Mouse (Mus musculus): ENCODE measurements at regions not wholly inside any gene's neighbourhood (a gene's known extent, or its start where the extent isn't known, plus 50 kb on each side); places are given as distances from the start of the nearest gene placed in this dataset.

DNA sequence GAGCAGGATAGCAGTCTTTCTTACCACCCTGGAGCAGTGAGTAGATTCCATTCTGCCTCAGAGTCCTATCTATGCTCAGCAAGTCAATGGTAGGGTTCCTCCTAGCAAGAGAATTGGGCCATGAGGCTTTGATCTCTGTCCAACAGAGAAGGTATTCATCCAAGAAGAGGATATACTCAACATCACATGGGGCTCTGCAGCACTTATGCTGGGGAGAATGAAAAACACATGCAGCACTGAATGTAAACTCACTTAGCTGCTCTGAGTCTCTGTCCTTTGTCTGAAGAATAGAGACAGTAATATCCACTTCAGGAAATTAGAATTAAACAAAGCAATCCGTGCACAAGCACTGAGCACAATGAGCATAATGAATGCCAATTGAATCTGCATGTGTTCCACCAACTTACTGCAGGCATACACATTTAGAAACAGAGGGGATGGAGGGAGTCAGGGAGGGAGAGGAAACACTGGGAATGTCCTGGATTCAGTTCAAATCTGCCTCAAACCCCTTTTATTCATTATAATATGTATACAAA lies 714.6 kb downstream of the Gm9195 start:
- H3K4me1 ChIP-seq (replicated peaks; ENCODE audit: low read depth, low read length) = no peaks in the 10 kb centered on the region
- no peak overlapping the region for H3K4me3 ChIP-seq (replicated peaks; ENCODE audit: low read length)
- no peaks in the 10 kb centered on the region for H3K36me3 ChIP-seq (ENCODE audit: insufficient read depth, low read length)
- H3K27me3 ChIP-seq (ENCODE audit: insufficient read depth, low read length) = no peaks in the 10 kb centered on the region
- no peak for TF ChIP-seq POU5F1 (IDR thresholded peaks at IDR 0.05; ENCODE audit: borderline replicate concordance, low read length)
- TF ChIP-seq NANOG (IDR thresholded peaks at IDR 0.05; ENCODE audit: borderline replicate concordance, low read length) = no peak
- TF ChIP-seq CTCF (conservative IDR thresholded peaks at IDR 0.05; ENCODE audit: low read length) = no peak
- no peaks in the 10 kb centered on the region for H3K9me3 ChIP-seq (ENCODE audit: low read length)

DNA sequence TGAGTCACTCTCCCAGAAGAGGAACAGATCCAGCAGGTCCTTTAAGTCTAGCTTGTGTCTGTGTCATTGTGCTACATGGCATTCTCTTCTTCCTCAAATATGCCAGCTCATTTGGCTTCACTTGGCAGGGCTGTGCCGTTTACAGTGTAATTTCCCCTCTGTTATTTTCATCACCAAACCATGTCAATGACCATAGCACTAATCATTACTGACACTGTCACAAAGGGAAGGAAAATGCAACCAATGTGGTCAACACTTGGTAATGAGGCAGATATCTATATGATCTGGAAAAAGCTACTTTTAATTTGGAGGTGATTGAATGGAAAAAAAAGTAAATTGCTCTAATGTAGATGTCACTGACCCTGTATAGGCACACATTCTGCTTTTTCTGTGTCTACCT lies 724.8 kb downstream of the Gm9195 start:
- TF ChIP-seq NANOG (IDR thresholded peaks at IDR 0.05; ENCODE audit: borderline replicate concordance, low read length) (no peak), CTCF (conservative IDR thresholded peaks at IDR 0.05; ENCODE audit: low read length) (no peak), POU5F1 (IDR thresholded peaks at IDR 0.05; ENCODE audit: borderline replicate concordance, low read length) (no peak)
- Histone ChIP-seq H3K27me3 (ENCODE audit: insufficient read depth, low read length) (no peaks in the 10 kb centered on the region), H3K36me3 (ENCODE audit: insufficient read depth, low read length) (no peaks in the 10 kb centered on the region)

DNA sequence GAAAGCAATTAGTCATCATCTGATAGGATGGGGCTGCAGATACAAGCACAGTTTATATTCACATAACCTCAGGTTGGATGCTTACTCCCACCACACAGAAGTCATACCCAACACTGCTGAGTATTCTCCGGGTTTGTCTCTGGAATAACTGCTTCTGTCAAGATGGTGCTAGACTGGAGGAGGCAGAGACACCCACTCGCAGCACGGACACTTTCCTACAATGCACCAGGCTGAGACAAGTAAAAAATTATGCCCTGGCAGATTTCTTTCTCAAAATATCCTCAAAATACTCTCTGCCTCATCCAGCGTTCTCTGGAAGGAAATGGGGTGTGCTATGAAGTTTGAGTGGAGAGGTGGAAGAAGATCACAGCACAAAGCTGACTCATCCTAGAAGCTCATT lies 763.1 kb downstream of the Gm9195 start:
- Histone ChIP-seq H3K36me3 (ENCODE audit: insufficient read depth, low read length) (no peaks in the 10 kb centered on the region), H3K9me3 (ENCODE audit: low read length) (no peaks in the 10 kb centered on the region), H3K4me1 (replicated peaks; ENCODE audit: low read depth, low read length) (no peaks in the 10 kb centered on the region), H3K4me3 (replicated peaks; ENCODE audit: low read length) (no peak overlapping the region), H3K27me3 (ENCODE audit: insufficient read depth, low read length) (no peaks in the 10 kb centered on the region)
- no peak for TF ChIP-seq POU5F1 (IDR thresholded peaks at IDR 0.05; ENCODE audit: borderline replicate concordance, low read length)
- TF ChIP-seq NANOG (IDR thresholded peaks at IDR 0.05; ENCODE audit: borderline replicate concordance, low read length) = no peak
- TF ChIP-seq CTCF (conservative IDR thresholded peaks at IDR 0.05; ENCODE audit: low read length) = no peak

More for the DNA sequence above, 724.8 kb downstream of the Gm9195 start:
- Histone ChIP-seq H3K9me3 (ENCODE audit: low read length) (no peaks in the 10 kb centered on the region), H3K4me3 (replicated peaks; ENCODE audit: low read length) (no peak overlapping the region), H3K4me1 (replicated peaks; ENCODE audit: low read depth, low read length) (no peaks in the 10 kb centered on the region)

DNA sequence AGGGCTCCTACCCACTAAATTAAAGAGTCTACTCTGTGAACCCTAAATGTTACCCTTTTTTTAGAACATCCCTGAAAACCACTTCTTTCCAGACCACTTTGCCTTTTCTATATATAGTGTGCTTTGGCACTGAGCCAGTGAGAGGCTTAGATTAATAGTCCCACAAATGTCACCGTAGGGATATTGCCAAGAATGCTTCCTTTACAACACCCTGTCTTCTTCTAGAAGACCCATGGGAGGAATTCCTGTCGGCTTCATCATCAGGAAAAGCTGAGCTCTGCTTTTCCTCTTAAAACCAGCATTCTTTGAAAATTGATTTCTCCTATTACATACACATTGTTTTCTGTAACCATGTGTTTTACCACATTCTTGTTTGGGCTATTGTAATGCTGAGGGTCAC lies 768.1 kb downstream of the Gm9195 start:
- H3K36me3 ChIP-seq (ENCODE audit: insufficient read depth, low read length) = no peaks in the 10 kb centered on the region
- H3K4me3 ChIP-seq (replicated peaks; ENCODE audit: low read length) = no peak overlapping the region
- TF ChIP-seq NANOG (IDR thresholded peaks at IDR 0.05; ENCODE audit: borderline replicate concordance, low read length) (no peak), CTCF (conservative IDR thresholded peaks at IDR 0.05; ENCODE audit: low read length) (no peak), POU5F1 (IDR thresholded peaks at IDR 0.05; ENCODE audit: borderline replicate concordance, low read length) (no peak)
- H3K4me1 ChIP-seq (replicated peaks; ENCODE audit: low read depth, low read length) = no peaks in the 10 kb centered on the region
- no peaks in the 10 kb centered on the region for H3K27me3 ChIP-seq (ENCODE audit: insufficient read depth, low read length)
- no peaks in the 10 kb centered on the region for H3K9me3 ChIP-seq (ENCODE audit: low read length)

DNA sequence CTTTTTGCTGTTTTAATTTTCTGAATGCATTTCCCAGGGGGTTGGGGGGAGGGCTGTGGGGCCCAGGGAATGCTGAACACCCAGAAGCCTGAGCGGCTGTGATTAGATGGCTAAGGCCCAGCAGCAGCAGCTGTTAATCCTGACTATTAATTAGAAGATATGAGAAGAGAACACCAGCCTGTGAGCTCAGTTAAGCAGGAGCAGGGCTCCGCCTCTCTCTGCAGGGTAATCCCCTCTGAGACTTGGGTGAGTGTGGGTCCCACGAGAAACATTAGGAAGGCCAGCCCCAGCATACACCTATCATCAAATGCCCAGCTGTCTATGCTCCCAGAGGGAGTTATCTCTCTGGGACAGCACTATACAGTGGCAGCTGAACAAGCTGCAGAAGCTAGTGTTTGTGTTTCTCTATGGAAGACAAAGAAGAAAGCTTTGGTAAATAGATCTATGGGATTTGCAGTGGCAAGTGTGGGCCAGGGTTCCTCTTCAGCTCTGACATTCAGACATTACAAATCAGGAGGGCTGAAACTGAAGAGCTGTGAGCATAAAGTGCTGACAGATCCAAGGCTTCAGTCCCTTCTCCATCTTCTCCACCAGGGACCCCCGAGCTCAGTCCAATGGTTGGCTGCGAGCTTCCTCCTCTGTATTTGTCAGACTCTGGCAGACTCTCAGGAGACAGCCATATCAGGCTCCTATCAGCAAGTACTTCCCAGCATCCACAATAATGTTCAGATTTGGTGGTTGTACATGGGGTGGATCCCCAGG lies 781.9 kb downstream of the Gm9195 start:
- TF ChIP-seq CTCF (conservative IDR thresholded peaks at IDR 0.05; ENCODE audit: low read length) (no peak), NANOG (IDR thresholded peaks at IDR 0.05; ENCODE audit: borderline replicate concordance, low read length) (no peak), POU5F1 (IDR thresholded peaks at IDR 0.05; ENCODE audit: borderline replicate concordance, low read length) (no peak)

DNA sequence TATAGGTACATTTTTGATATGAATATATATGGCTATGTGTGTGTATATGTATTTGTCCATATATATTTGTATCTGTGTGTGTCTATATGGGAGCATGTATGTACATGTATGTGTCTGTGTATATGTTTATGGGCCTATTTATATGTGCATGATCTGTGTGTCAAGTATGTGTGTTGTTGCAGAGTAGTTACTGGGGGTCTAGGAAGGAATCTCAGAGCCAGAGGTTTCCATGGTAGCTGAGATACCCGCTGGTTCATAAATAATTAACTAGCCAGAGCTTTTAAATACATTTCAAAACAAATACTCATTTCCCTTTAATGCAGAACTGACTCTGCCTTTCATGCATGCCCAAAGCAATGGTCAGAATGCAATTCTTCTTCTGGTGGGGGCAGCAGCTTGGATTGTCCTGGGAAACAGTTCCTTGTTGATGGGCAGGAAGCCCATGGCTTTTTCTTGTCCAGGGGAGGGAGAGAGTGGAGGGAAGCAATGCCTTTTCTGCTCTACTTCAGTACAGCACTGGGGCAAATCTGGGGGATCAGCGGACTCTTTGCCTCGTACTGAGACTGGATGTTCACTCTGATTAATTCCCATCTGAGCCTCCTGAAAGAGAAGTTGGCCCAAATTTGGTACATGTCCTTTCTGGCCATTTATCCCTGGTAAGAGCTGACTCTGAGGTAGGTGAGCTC lies 798.7 kb downstream of the Gm9195 start:
- H3K4me3 ChIP-seq (replicated peaks; ENCODE audit: low read length) = no peak overlapping the region
- H3K27me3 ChIP-seq (ENCODE audit: insufficient read depth, low read length) = no peaks in the 10 kb centered on the region
- TF ChIP-seq NANOG (IDR thresholded peaks at IDR 0.05; ENCODE audit: borderline replicate concordance, low read length) (no peak), CTCF (conservative IDR thresholded peaks at IDR 0.05; ENCODE audit: low read length) (no peak), POU5F1 (IDR thresholded peaks at IDR 0.05; ENCODE audit: borderline replicate concordance, low read length) (no peak)
- H3K36me3 ChIP-seq (ENCODE audit: insufficient read depth, low read length) = no peaks in the 10 kb centered on the region
- no peaks in the 10 kb centered on the region for H3K4me1 ChIP-seq (replicated peaks; ENCODE audit: low read depth, low read length)
- H3K9me3 ChIP-seq (ENCODE audit: low read length) = no peaks in the 10 kb centered on the region

More for the DNA sequence above, 781.9 kb downstream of the Gm9195 start:
- H3K9me3 ChIP-seq (ENCODE audit: low read length) = no peaks in the 10 kb centered on the region
- H3K4me1 ChIP-seq (replicated peaks; ENCODE audit: low read depth, low read length) = no peaks in the 10 kb centered on the region
- H3K4me3 ChIP-seq (replicated peaks; ENCODE audit: low read length) = no peak overlapping the region
- H3K27me3 ChIP-seq (ENCODE audit: insufficient read depth, low read length) = no peaks in the 10 kb centered on the region
- H3K36me3 ChIP-seq (ENCODE audit: insufficient read depth, low read length) = no peaks in the 10 kb centered on the region

DNA sequence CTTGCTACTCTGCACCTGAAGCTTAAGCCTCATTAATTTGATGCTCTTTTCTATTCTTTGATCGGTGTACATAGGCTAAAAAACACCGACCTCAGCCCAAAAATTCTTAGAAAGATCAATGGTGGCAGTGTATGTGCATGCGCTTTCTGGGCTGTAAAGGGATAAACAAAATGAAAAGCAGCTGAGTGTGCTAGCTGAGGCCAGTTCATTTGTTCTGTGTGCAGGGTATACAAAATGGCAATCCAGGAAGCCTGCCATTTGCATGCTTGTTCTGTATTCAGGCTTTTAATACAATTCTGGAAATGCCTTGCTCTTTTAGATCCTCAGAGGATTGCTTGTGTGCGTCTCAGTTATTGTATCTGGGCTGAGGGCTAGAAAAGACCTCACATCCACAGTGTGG lies 817.1 kb downstream of the Gm9195 start:
- no peaks in the 10 kb centered on the region for H3K9me3 ChIP-seq (ENCODE audit: low read length)
- no peaks in the 10 kb centered on the region for H3K27me3 ChIP-seq (ENCODE audit: insufficient read depth, low read length)
- TF ChIP-seq CTCF (conservative IDR thresholded peaks at IDR 0.05; ENCODE audit: low read length) = no peak
- no peak for TF ChIP-seq NANOG (IDR thresholded peaks at IDR 0.05; ENCODE audit: borderline replicate concordance, low read length)
- TF ChIP-seq POU5F1 (IDR thresholded peaks at IDR 0.05; ENCODE audit: borderline replicate concordance, low read length) = no peak
- no peak overlapping the region for H3K4me3 ChIP-seq (replicated peaks; ENCODE audit: low read length)
- H3K4me1 ChIP-seq (replicated peaks; ENCODE audit: low read depth, low read length) = no peaks in the 10 kb centered on the region
- H3K36me3 ChIP-seq (ENCODE audit: insufficient read depth, low read length) = no peaks in the 10 kb centered on the region

DNA sequence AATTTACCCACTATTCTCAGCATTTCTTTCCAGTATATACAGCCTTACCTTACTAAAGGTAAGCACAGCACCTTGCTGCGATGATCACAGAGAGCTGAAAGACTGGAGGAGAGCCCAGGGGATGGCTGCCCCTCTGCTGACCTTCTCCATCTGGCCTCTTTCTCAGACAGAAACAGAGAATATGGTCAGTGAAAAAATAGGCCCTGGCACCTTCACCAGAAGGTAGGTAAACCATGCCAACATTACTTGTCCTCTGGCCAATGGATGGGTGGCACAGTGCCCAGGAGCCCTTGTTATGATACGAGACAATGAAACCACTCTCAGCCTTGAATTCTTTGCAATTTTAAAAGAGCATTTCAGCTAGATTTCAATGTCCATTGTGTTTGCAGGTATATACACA lies 817.8 kb downstream of the Gm9195 start:
- Histone ChIP-seq H3K4me3 (replicated peaks; ENCODE audit: low read length) (no peak overlapping the region), H3K36me3 (ENCODE audit: insufficient read depth, low read length) (no peaks in the 10 kb centered on the region), H3K27me3 (ENCODE audit: insufficient read depth, low read length) (no peaks in the 10 kb centered on the region), H3K4me1 (replicated peaks; ENCODE audit: low read depth, low read length) (no peaks in the 10 kb centered on the region), H3K9me3 (ENCODE audit: low read length) (no peaks in the 10 kb centered on the region)
- TF ChIP-seq POU5F1 (IDR thresholded peaks at IDR 0.05; ENCODE audit: borderline replicate concordance, low read length) (no peak), CTCF (conservative IDR thresholded peaks at IDR 0.05; ENCODE audit: low read length) (no peak), NANOG (IDR thresholded peaks at IDR 0.05; ENCODE audit: borderline replicate concordance, low read length) (no peak)

All from E14TG2a.4 (cell line).